Comparison of ENCODE assay signal across 8 mouse cellular contexts in genomic region chr5:111261733-111262573, GRCm38 (mm10).
DNase-seq lines count a peak whose midpoint lies in the region; ATAC-seq and TF ChIP-seq lines count a peak whose summit lies in the region.

No protein-coding gene starts in this region.

- H3K4me2 ChIP-seq in midbrain, embryonic 11.5 days, result no peak overlapping the region

- 63% methylated on average over 13 of the region's 13 CpGs for WGBS in heart, embryonic 10.5 days
- WGBS in midbrain, embryonic 11.5 days, result 76% methylated on average over 13 of the region's 13 CpGs

- H3K36me3 ChIP-seq in heart, embryonic 10.5 days, result peaks cover 15% of the 10 kb centered on the region
- H3K36me3 ChIP-seq in midbrain, embryonic 11.5 days (ENCODE audit: control insufficient read depth, insufficient read depth, low read length), result peaks cover 10% of the 10 kb centered on the region

- no peak for DNase-seq in left cerebral cortex, adult 2 months (ENCODE audit: extremely low spot score in 1 of 2, low spot score in 2 of 2)
- no peak for DNase-seq in left cerebral cortex, postnatal 10 days (ENCODE audit: extremely low spot score in 1 of 2, low spot score in 2 of 2)
- no peak for DNase-seq in heart, embryonic 10.5 days (ENCODE audit: low spot score)
- peak; percentile 23 to 43 for DNase-seq in kidney, adult 8-10 months
- DNase-seq in midbrain, embryonic 11.5 days (ENCODE audit: low spot score, missing footprints), result no peak
- no peak for DNase-seq in cerebellum, adult 8-10 months
- DNase-seq in layer of hippocampus, postnatal 25 days (ENCODE audit: extremely low spot score in 1 of 2, low spot score in 1 of 2), result no peak
- DNase-seq in spleen, postnatal 10 days (ENCODE audit: low spot score in 2 of 2), result no peak

- H3K4me1 ChIP-seq in heart, embryonic 10.5 days, result peaks cover 48% of the 10 kb centered on the region
- H3K4me1 ChIP-seq in midbrain, embryonic 11.5 days (ENCODE audit: control insufficient read depth, insufficient read depth, low read length), result peaks cover 18% of the 10 kb centered on the region

- no peak for TF ChIP-seq CTCF in left cerebral cortex, adult 2 months (IDR thresholded peaks at IDR 0.05)

- H3K4me3 ChIP-seq in left cerebral cortex, adult 2 months, result no peak overlapping the region
- H3K4me3 ChIP-seq in heart, embryonic 10.5 days, result no peak overlapping the region
- no peak overlapping the region for H3K4me3 ChIP-seq in midbrain, embryonic 11.5 days (ENCODE audit: low read depth, low read length)

- no peak overlapping the region for H3K9ac ChIP-seq in midbrain, embryonic 11.5 days (ENCODE audit: low read length)

- intact Hi-C loops in left cerebral cortex, adult 2 months (cut with DNase I), result loop anchor here (10.0 kb wide), 1 partner anchor 617 kb away; no protein-coding TSS in a partner anchor
- intact Hi-C loops in left cerebral cortex, postnatal 10 days (cut with DNase I), result no loop called here

- H3K27ac ChIP-seq in left cerebral cortex, adult 2 months, result peak overlapping the region; percentile 74; the same call in 1 of the 2 replicates
- peak overlapping the region; percentile 79 for H3K27ac ChIP-seq in heart, embryonic 10.5 days
- 0 out of 2 replicates have a peak overlapping the region, but pooled peaks have one; percentile 16 for H3K27ac ChIP-seq in midbrain, embryonic 11.5 days (ENCODE audit: low read depth, low read length)

- H3K9me3 ChIP-seq in heart, embryonic 10.5 days, result peaks cover 7% of the 10 kb centered on the region
- H3K9me3 ChIP-seq in midbrain, embryonic 11.5 days (ENCODE audit: control insufficient read depth, low read length), result no peaks in the 10 kb centered on the region; the same call in 1 of the 2 replicates

- H3K27me3 ChIP-seq in heart, embryonic 10.5 days (ENCODE audit: insufficient read depth, poor library complexity, severe bottlenecking), result peaks cover 23% of the 10 kb centered on the region
- H3K27me3 ChIP-seq in midbrain, embryonic 11.5 days (ENCODE audit: control insufficient read depth, insufficient read depth, low read length), result no peaks in the 10 kb centered on the region

- ATAC-seq in midbrain, embryonic 11.5 days (ENCODE audit: low FRiP score), result 0 out of 2 replicates have a peak, but pooled peaks have one; percentile 2

Comparison
In these comparisons a context has a peak if more than half of its experiments do, and no peak if none do; other contexts are left out.
1. DNase-seq: peak in kidney, adult 8-10 months (2 of 2); none in left cerebral cortex, adult 2 months (0 of 2), left cerebral cortex, postnatal 10 days (0 of 2), heart, embryonic 10.5 days (single experiment), midbrain, embryonic 11.5 days (single experiment), cerebellum, adult 8-10 months (single experiment), layer of hippocampus, postnatal 25 days (0 of 2) and spleen, postnatal 10 days (0 of 2).
2. H3K27ac ChIP-seq: peak in every context shown above with its lines; median percentile 79 in heart, embryonic 10.5 days; 74 in left cerebral cortex, adult 2 months; 16 in midbrain, embryonic 11.5 days.